Mouse (Mus musculus) brain, embryonic 14.5 days (tissue): ENCODE data around the gene Dnah17.

Experiments
- CTCF ChIP-seq: fragments of 200-500 bp; IDR thresholded peaks from 2 replicates; pipeline ENCODE4 v1.5.1; 2012; ENCODE audit warnings: inconsistent platforms, mild to moderate bottlenecking, moderate library complexity, borderline replicate concordance; ENCODE audit not compliant: insufficient read depth, insufficient read length; ENCODE audit errors: extremely low read depth
- POLR2A ChIP-seq: fragments of 200-500 bp; IDR thresholded peaks from 2 replicates; pipeline ENCODE4 v1.6.1; 2012; ENCODE audit warnings: mild to moderate bottlenecking, inconsistent platforms, borderline replicate concordance; ENCODE audit not compliant: poor library complexity, insufficient read depth, insufficient read length, severe bottlenecking; ENCODE audit errors: extremely low read depth

DNA sequence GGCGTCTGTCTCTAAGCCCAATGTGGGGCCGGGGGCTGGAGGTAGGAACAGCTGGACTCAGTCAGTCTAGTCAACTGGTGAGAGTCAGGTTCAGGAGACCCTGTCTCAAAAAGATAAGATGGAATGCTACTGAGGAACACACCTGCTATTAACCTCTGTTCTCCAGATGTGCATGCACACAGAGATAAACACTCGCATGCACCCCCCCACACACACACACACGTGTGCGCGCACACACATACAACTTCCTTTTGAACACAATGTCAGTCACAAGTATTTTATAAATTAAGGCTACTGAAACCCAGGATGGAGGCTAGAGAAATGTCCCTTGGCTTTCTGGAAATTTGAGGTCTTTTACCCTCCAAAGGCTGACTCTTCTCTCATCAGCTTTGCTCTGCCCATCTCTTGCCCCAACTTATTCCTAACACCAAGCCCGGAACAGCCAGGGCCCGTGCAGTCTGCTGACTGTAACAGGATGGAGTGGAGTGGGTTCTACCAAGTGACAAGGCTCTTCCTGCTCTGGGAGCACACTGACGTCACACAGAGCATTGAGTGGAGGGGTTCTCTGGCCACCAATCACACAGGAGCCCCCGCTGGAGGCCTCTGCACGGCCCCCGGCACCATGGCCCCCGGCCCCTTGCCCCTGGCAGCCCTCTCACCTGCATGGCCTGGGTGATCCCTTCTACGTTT is 16.8 kb downstream of the Dnah17 start:
- TF ChIP-seq POLR2A, result no peak
- TF ChIP-seq CTCF, result no peak
